Mouse (Mus musculus) left cerebral cortex, adult 18-20 months (tissue): ENCODE data around the gene Ankib1. TPM values are rescaled to one million over a fixed set of nuclear protein-coding genes. Genes with fewer than 3 reads are reported as not detected.

Experiments used
- DNase-seq, 2 experiments: peaks; one replicate each; pipeline ENCODE4 v3.0.0; 2021 to 2022; ENCODE audit warnings: low spot score in 2 of 2, mixed read lengths in 1 of 2
- microRNA-seq, 2 experiments: library from miRNA; unstranded; fragments of <30 nt; microRNA quantifications; one replicate each; pipeline ENCODE4 v1.2.0; 2021
- total RNA-seq, 2 experiments: library from RNA; stranded (reverse); gene quantifications; 2 replicates each; pipeline ENCODE4 v1.2.3; 2021

Ankib1 gene
- total RNA-seq, 2 experiments from 2014 or later: 125 to 130 TPM

- DNase-seq: peak; percentile 75 to 83
Measured at GRCm38 (mm10) chr5:3647708-3648121, 155.0 kb downstream of the Ankib1 start.

DNA sequence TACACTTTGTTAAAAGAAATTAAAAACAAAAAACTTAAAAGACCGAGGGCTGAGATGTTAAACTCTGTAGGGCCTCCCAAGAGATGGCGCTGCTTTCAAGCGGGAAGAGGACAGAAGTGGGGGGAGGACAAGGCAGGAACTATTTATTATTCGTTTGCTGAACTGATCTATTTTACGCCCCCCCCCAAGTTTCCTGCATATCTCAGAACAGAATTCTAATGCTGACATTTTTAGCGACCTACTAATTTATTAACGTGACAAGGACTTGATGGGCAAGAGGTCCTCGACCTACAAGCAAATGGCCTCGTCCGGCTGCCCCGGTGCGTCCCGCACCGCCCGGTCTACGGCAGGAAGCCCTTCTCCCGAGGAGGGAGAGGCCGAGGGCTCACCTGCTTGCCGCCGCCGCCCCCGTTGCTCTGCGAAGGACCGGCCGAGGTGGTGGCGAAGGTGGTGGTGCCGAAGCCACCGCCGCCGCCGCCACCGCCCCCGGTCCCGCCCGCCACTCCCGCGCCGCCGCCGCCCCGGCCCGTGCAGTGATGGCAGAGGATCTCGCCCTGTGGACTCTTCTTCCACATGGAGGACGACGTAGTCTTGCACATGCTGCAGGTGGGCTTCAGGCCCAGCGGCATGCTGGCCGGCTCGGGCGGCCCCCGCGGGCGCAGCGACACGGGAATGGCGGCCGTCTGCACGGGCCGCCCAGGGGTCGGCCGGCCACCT is 155.6 kb downstream of the Ankib1 start:
- DNase-seq: peak; percentile 41 to 61

DNA sequence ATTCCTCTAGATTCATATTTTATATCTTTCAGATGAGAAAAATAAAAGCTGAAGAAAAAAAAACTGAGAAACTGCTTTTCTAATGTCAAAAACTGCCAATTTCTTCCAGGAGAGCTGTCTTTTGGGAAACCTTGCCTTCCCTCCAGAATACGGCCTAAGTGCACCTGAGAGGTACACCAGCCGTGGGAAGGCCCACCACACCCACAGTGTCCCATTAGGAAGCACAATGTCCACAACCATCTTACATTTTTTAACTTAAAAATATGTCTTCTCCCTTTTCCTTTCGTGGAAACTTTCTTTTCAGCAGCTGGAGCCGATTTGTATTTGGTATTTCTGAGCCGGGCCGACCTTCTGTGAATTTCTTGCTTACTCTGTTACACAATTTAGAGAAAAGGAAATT is 156.2 kb downstream of the Ankib1 start:
- DNase-seq: no peak

DNA sequence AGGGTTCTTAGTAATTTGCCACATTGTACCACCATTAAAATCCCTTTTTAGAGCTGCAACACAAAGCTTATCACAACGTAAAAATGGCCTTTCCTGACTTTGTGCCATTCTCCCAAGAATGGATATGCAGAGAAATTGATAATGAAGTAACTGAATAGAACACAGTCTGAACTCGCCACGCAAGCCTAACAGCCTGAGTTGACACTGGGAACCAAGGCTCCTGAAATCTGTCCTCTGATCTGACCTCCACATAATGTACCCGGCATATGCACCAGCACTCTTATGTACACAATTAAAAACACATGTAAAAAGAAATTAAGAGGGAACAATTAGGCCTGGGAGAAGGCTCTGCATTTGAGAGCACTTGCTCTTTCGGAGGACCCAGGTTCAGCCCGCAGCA is 157.4 kb downstream of the Ankib1 start:
- no peak for DNase-seq

GRCm38 (mm10) chr5:3644621-3645020 is 158.1 kb downstream of the Ankib1 start:
- no peak for DNase-seq

Small RNA genes within 50 kb of the gene (microRNA-seq; reads per million reads assigned to microRNA genes)
- 0 reads per million in 2 experiments for gene Gm22926
- gene Gm26238: 0 reads per million in 2 experiments

Other genes with a start within 250 kb of the Ankib1 start
- gene 1700109H08Rik, start 231.4 kb downstream of the Ankib1 start, total RNA-seq: 1 to 10 TPM; 4.1 to 4.6 TPM
- gene Pex1, start 206.9 kb downstream of the Ankib1 start, total RNA-seq: 10 to 100 TPM; 22.0 to 26.8 TPM
- 10 to 100 TPM; 11.9 to 14.6 TPM for gene Rbm48, start 206.3 kb downstream of the Ankib1 start, total RNA-seq
- gene Tmbim7, start 151.7 kb downstream of the Ankib1 start, total RNA-seq: not detected
- 100 to 1,000 TPM; 124 to 133 TPM for gene Gatad1, start 145.7 kb downstream of the Ankib1 start, total RNA-seq
- gene Krit1, start 259 bp upstream of the Ankib1 start, total RNA-seq: 10 to 100 TPM; 51.8 to 51.9 TPM
- gene Lrrd1, start 42.2 kb upstream of the Ankib1 start, total RNA-seq: under 1 TPM in 1 of 2 experiments, not detected in 1; 0.16 TPM
- gene Mterf1a, start 91.0 kb upstream of the Ankib1 start, total RNA-seq: 1 to 10 TPM; 7.2 to 9.2 TPM
- gene Akap9, start 125.1 kb upstream of the Ankib1 start, total RNA-seq: 10 to 100 TPM; 74.0 to 82.9 TPM